Mouse (Mus musculus) spleen, embryonic (tissue): ENCODE measurements around the gene Fam19a5.

Experiments
- CTCF ChIA-PET: fragments of 350-600 bp; sonication (Branson Sonifier 250); formaldehyde crosslinking; loops from one replicate; lab custom pipeline; 2022; lab: Charles Lee

Fam19a5 gene

DNA sequence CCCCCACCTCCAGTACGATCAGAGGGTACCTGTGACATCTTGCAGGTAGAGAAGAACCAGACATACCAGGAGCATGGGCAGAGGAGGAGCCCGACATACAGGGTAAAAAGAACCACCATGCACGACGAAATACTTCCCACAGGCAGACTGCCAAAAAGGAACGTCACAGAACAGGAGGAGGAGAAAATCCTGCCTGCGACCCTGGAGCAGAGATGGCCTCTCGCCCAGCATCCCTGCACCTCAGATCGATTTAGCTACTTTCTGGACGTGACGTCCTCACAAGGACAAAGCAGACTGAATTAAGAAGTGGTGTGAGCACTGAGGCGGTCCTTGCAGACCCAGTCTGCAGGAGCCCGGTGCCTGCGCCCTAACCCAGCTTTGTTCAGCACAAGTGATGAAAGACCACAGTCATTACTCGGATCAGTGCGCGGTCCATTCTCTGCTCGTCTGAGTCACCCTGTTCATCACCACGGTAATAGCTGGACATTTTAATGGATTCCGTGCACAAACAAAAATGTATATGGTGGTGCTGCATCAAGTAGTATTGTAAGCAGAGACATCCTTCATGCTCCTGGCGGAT, 182.6 kb downstream of the Fam19a5 start:
- CTCF ChIA-PET, result interaction anchor here (0.8 kb wide), 1 partner anchor 167 kb away, joined by 3 read pairs; no protein-coding TSS in a partner anchor

DNA sequence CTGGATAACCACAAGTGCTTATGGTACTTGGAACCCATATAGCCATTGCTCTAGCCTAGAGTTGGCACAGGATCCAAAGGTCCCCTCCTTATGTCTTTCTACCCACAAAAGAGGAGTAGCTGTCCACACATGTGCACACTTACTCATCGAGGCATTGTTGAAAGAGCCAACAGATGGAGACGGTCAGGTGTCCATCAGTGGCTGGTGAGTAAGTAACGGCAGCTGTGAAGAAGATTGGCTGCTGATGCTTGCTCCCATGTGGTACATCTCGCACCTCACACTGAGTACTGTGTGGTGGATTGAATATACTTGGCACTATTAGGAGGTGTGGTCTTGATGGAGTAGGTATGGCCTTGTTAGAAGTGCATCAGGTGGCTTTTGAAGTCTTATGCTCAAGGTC, 192.2 kb downstream of the Fam19a5 start:
- CTCF ChIA-PET, result no interaction called here

- CTCF ChIA-PET, result no interaction called here
Observed at GRCm38 (mm10) chr15:87755482-87755881, 211.4 kb downstream of the Fam19a5 start.

DNA sequence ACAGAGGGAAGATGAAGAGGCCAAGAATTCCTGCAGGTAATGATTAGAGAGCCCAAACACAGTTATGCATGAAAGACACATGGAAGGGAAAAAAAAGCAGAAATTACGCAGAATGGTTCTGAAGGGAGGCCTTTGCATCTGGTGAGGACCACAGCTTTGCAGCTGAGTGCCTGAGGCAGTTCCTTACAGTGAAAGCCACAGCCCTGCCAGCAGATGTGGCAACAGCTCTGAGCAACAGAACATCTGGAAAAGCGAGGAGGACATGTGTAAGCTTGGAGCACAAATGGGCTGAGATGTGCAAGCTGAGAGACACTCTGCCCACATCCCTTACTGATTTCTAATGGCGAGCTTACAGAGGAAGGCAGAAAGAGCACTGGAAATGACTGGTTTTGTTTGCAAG, 221.8 kb downstream of the Fam19a5 start:
- CTCF ChIA-PET, result no interaction called here

GRCm38 (mm10) chr15:87773955-87774354, 229.9 kb downstream of the Fam19a5 start:
- CTCF ChIA-PET, result no interaction called here

- CTCF ChIA-PET, result no interaction called here
Observed at GRCm38 (mm10) chr15:87783331-87783730, 239.2 kb downstream of the Fam19a5 start.

DNA sequence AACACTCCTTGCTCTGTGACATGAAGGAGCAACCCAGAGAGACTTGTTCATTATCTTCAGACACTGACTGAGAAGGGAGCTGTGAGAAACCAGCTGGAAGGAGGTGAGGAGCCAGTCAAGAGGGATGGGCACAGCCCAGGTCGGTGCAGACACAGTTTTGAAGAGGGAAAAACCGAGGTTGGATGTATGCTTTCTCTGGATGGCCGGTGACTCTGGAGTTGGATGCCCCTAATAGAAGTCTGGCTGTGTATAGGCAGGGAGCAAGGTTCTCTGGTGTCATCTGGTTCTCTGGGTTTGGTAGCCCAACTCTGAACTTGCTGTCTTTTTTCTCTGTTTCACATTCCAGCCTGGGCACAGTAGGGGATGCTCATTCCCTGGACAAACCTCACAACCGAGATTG, 245.6 kb downstream of the Fam19a5 start:
- CTCF ChIA-PET, result no interaction called here

DNA sequence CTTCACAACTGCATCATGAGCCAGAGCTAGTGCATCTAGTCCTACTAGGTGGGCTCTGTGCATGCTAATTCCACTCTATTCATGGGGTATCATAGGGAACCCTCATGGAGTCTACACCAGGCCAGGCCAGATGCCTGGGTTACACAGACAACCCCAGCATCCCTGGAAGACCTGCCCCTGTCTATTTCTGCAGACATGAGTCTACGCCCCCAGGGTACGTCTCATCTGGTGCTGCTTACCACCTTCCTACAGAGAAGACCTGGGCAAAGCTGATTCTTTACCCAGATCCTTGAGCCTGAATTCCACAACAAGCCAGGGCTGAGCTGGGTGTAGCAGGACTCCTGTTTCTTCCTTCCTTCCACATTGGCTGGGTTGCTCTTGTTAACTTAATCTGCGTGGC, 249.6 kb downstream of the Fam19a5 start:
- CTCF ChIA-PET, result no interaction called here

GRCm38 (mm10) chr15:87796571-87796970, 252.5 kb downstream of the Fam19a5 start:
- CTCF ChIA-PET, result no interaction called here
